8 mouse cellular contexts compared by ENCODE assay signal in the genomic region with DNA sequence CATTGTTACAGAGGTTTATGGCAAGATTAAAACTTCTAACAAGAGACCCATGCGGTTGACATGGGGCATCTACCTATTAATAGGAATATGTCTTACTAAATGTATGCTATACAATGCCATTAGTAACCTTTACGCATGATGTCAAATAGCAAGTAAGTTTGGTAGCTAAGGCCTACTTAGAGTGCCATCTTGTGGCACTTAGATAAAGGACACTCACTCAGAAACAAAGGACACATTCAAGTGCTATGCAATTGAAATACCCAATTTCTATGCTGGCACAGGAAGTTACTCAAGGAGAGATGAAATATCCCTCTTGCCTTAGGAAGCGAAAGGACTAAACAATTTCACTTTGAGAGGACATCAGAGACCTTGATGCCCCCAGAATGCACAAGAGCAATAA. TPM values are rescaled to one million over a fixed set of nuclear protein-coding genes. Genes with fewer than 3 reads are reported as not detected.
DNase-seq lines count a peak whose midpoint lies in the region; ATAC-seq and TF ChIP-seq lines count a peak whose summit lies in the region.

No protein-coding gene starts in this region.

- peaks cover 2% of the 10 kb centered on the region; the same call in 1 of the 2 replicates for H3K4me1 ChIP-seq in heart, adult 2 months (ENCODE audit: control insufficient read depth, insufficient read depth, low read length)
- H3K4me1 ChIP-seq in heart, embryonic 11.5 days (ENCODE audit: control insufficient read depth, insufficient read depth, low read length): 0 out of 2 replicates have a peak, but pooled peaks cover 3% of the 10 kb centered on the region
- no peaks in the 10 kb centered on the region for H3K4me1 ChIP-seq in hindbrain, postnatal 0 days (ENCODE audit: insufficient read depth, low read length)

- intact Hi-C loops in heart, adult 2 months (cut with DNase I): loop anchor here (1.0 to 10.0 kb wide), 4 partner anchors 40 to 179 kb away; no protein-coding TSS in a partner anchor

- no peak for TF ChIP-seq EP300 in heart, adult 2 months (IDR thresholded peaks at IDR 0.05; ENCODE audit: insufficient read depth, low read depth, low read length)

- DNase-seq in heart, adult 2 months: no peak
- peak; percentile 37 for DNase-seq in thymus, postnatal 0 days (ENCODE audit: low spot score)
- no peak for DNase-seq in thymus, adult 18-20 months
- peak; percentile 80 for DNase-seq in hindbrain, postnatal 0 days (ENCODE audit: low spot score)
- peak; percentile 32 for DNase-seq in telencephalon, adult 2 months (ENCODE audit: low read depth, low spot score)
- no peak for DNase-seq in left cerebral cortex, adult 9 months (ENCODE audit: low spot score in 2 of 2)
- no peak for DNase-seq in adrenal gland, postnatal 14 days

- TF ChIP-seq POLR2A in heart, adult 2 months (IDR thresholded peaks at IDR 0.05; ENCODE audit: insufficient read depth, low read depth, low read length): no peak

- H3K9ac ChIP-seq in heart, adult 2 months (ENCODE audit: low read depth, low read length): no peak overlapping the region
- no peak overlapping the region for H3K9ac ChIP-seq in heart, embryonic 11.5 days (ENCODE audit: low read depth, low read length)
- no peak overlapping the region for H3K9ac ChIP-seq in hindbrain, postnatal 0 days (replicated peaks; ENCODE audit: low read length)

- H3K4me3 ChIP-seq in heart, adult 2 months: no peak overlapping the region
- H3K4me3 ChIP-seq in heart, embryonic 11.5 days (ENCODE audit: low read depth, low read length): no peak overlapping the region
- H3K4me3 ChIP-seq in hindbrain, postnatal 0 days (ENCODE audit: low read length): no peak overlapping the region

- H3K27me3 ChIP-seq in heart, adult 2 months (ENCODE audit: control insufficient read depth, insufficient read depth, low read length): no peaks in the 10 kb centered on the region
- no peaks in the 10 kb centered on the region for H3K27me3 ChIP-seq in heart, embryonic 11.5 days (ENCODE audit: control insufficient read depth, insufficient read depth, low read length)
- no peaks in the 10 kb centered on the region for H3K27me3 ChIP-seq in hindbrain, postnatal 0 days (ENCODE audit: insufficient read depth, low read length)

- H3K4me2 ChIP-seq in heart, embryonic 11.5 days: no peak overlapping the region
- H3K4me2 ChIP-seq in hindbrain, postnatal 0 days (ENCODE audit: low read depth, low read length): no peak overlapping the region

- WGBS in heart, adult 2 months: 46% methylated on average over 3 of the region's 3 CpGs
- WGBS in heart, embryonic 11.5 days (ENCODE audit: insufficient replicate concordance): 62% methylated on average over 3 of the region's 3 CpGs
- WGBS in hindbrain, postnatal 0 days: 40% methylated on average over 3 of the region's 3 CpGs

- H3K27ac ChIP-seq in heart, adult 2 months: no peak overlapping the region
- no peak overlapping the region for H3K27ac ChIP-seq in heart, embryonic 11.5 days (ENCODE audit: low read depth, low read length)
- peak overlapping the region; percentile 52 for H3K27ac ChIP-seq in hindbrain, postnatal 0 days

- no peaks in the 10 kb centered on the region for H3K36me3 ChIP-seq in heart, adult 2 months (ENCODE audit: control insufficient read depth, insufficient read depth, low read length)
- no peaks in the 10 kb centered on the region for H3K36me3 ChIP-seq in heart, embryonic 11.5 days (ENCODE audit: control insufficient read depth, insufficient read depth, low read length)
- H3K36me3 ChIP-seq in hindbrain, postnatal 0 days (ENCODE audit: insufficient read depth, low read length): peaks cover 38% of the 10 kb centered on the region; the same call in 1 of the 2 replicates

- no peak for ATAC-seq in heart, embryonic 11.5 days (replicated peaks; ENCODE audit: insufficient number of reproducible peaks, low FRiP score, low TSS enrichment)
- peak; percentile 58 for ATAC-seq in hindbrain, postnatal 0 days

- H3K9me3 ChIP-seq in heart, embryonic 11.5 days (replicated peaks; ENCODE audit: control insufficient read depth, low read length): no peaks in the 10 kb centered on the region
- H3K9me3 ChIP-seq in hindbrain, postnatal 0 days (ENCODE audit: low read length): no peaks in the 10 kb centered on the region

- H3K79me2 ChIP-seq in heart, adult 2 months (replicated peaks; ENCODE audit: control insufficient read depth, insufficient read depth, low read length): no peaks in the 10 kb centered on the region

- peak; percentile 84 for TF ChIP-seq CTCF in heart, adult 2 months (IDR thresholded peaks at IDR 0.05)
- TF ChIP-seq CTCF in hindbrain, postnatal 0 days (IDR thresholded peaks at IDR 0.05; ENCODE audit: low read depth): peak; percentile 84

RNA-seq across cellular contexts. Expression of a gene that starts 55.9 kb away (rescaled TPM):
- 1 to 10 TPM; 8.8 to 9.7 TPM for total RNA-seq in heart, adult 2 months (2021)
- polyA plus RNA-seq in heart, adult 2 months (2012; rRNA removed): 6.5 and 10.1 TPM in 2 replicates
- polyA plus RNA-seq in heart, embryonic 11.5 days (2014; fragmentation: Nextera tagmentation; extraction: Ambion mirVana): 12.6 and 13.9 TPM in 2 replicates
- 6.4 and 9.5 TPM in 2 replicates for polyA plus RNA-seq in thymus, postnatal 0 days (2015; fragmentation: Nextera tagmentation; extraction: Ambion mirVana)
- 53.0 and 64.2 TPM in 2 replicates for total RNA-seq in hindbrain, postnatal 0 days (2014; rRNA removed)
- 15.0 and 17.2 TPM in 2 replicates for polyA plus RNA-seq in hindbrain, postnatal 0 days (2015; fragmentation: Nextera tagmentation; extraction: Ambion mirVana)
- 24.9 and 31.1 TPM in 2 replicates for total RNA-seq in adrenal gland, postnatal 14 days (2021)

Comparison
In these comparisons a context has a peak if more than half of its experiments do, and no peak if none do; other contexts are left out.
1. DNase-seq: peak in thymus, postnatal 0 days (single experiment), hindbrain, postnatal 0 days (single experiment) and telencephalon, adult 2 months (single experiment); none in heart, adult 2 months (0 of 2), thymus, adult 18-20 months (0 of 2), left cerebral cortex, adult 9 months (0 of 2) and adrenal gland, postnatal 14 days (single experiment).